ENCODE assay signal across 12 mouse cellular contexts in genomic region chr4:144957186-144957585, GRCm38 (mm10).
DNase-seq lines count a peak whose midpoint lies in the region; ATAC-seq and TF ChIP-seq lines count a peak whose summit lies in the region.
"Had no signal": no experiment of that assay in that cellular context is flagged by ENCODE, and none has a peak within 500 bp of the region (broad histone marks: within the 10 kb centered on the region; RNA-seq: fewer than 3 reads in every experiment).

No protein-coding gene starts in this region.

- H3K79me2 ChIP-seq in C2C12 (ENCODE audit: control insufficient read depth, insufficient read depth), result no peaks in the 10 kb centered on the region

- no peaks in the 10 kb centered on the region for H3K9me3 ChIP-seq in forebrain, embryonic 15.5 days
- H3K9me3 ChIP-seq: embryonic facial prominence, embryonic 13.5 days; limb, embryonic 10.5 days; midbrain, embryonic 15.5 days had no signal

- no peaks in the 10 kb centered on the region for H3K79me3 ChIP-seq in C2C12 (ENCODE audit: low read depth)

- no peak overlapping the region for H3K9ac ChIP-seq in forebrain, embryonic 15.5 days (replicated peaks)
- H3K9ac ChIP-seq: embryonic facial prominence, embryonic 13.5 days; midbrain, embryonic 15.5 days had no signal

- H3K27me3 ChIP-seq in C2C12 (ENCODE audit: control insufficient read depth, insufficient read depth, insufficient read length), result no peaks in the 10 kb centered on the region
- no peaks in the 10 kb centered on the region for H3K27me3 ChIP-seq in forebrain, embryonic 15.5 days
- H3K27me3 ChIP-seq: embryonic facial prominence, embryonic 13.5 days; midbrain, embryonic 15.5 days had no signal

- no peak for TF ChIP-seq POLR2A in lung, adult 2 months (IDR thresholded peaks at IDR 0.05; ENCODE audit: borderline replicate concordance, extremely low read depth, low read depth, low read length)

- no peak overlapping the region for H3ac ChIP-seq in C2C12 (ENCODE audit: control insufficient read depth, insufficient read length, low read depth)

- no peak for ATAC-seq in forebrain, embryonic 15.5 days (replicated peaks)
- ATAC-seq: hindbrain, embryonic 16.5 days; midbrain, embryonic 15.5 days had no signal

- no peak overlapping the region for H3K4me2 ChIP-seq in forebrain, embryonic 15.5 days (replicated peaks)
- H3K4me2 ChIP-seq: embryonic facial prominence, embryonic 13.5 days; midbrain, embryonic 15.5 days had no signal

- no peak for TF ChIP-seq CTCF in C2C12 (IDR thresholded peaks at IDR 0.05; ENCODE audit: control insufficient read depth, insufficient read depth, insufficient read length)
- TF ChIP-seq CTCF in lung, adult 2 months (IDR thresholded peaks at IDR 0.05; ENCODE audit: insufficient read depth, low read length), result no peak

- H3K4me1 ChIP-seq in lung, adult 2 months (ENCODE audit: control insufficient read depth, insufficient read depth, low read length), result peaks cover 17% of the 10 kb centered on the region
- no peaks in the 10 kb centered on the region for H3K4me1 ChIP-seq in forebrain, embryonic 15.5 days
- H3K4me1 ChIP-seq: limb, embryonic 10.5 days; midbrain, embryonic 15.5 days had no signal

- WGBS in lung, adult 2 months, result 47% methylated on average over 4 of the region's 4 CpGs
- WGBS in forebrain, embryonic 15.5 days, result 76% methylated on average over 4 of the region's 4 CpGs

- no peak overlapping the region for H3K4me3 ChIP-seq in C2C12 (ENCODE audit: insufficient read depth, poor library complexity, severe bottlenecking)
- no peak overlapping the region for H3K4me3 ChIP-seq in lung, adult 2 months (replicated peaks; ENCODE audit: extremely low read depth, low read depth, low read length)
- no peak overlapping the region for H3K4me3 ChIP-seq in forebrain, embryonic 15.5 days
- H3K4me3 ChIP-seq: embryonic facial prominence, embryonic 13.5 days; limb, embryonic 10.5 days; midbrain, embryonic 15.5 days had no signal

- H3K36me3 ChIP-seq in C2C12 (ENCODE audit: control insufficient read depth, insufficient read depth), result no peaks in the 10 kb centered on the region
- H3K36me3 ChIP-seq in forebrain, embryonic 15.5 days, result no peaks in the 10 kb centered on the region
- H3K36me3 ChIP-seq: embryonic facial prominence, embryonic 13.5 days; limb, embryonic 10.5 days; midbrain, embryonic 15.5 days had no signal

- DNase-seq in Muller cell, postnatal 12 days (ENCODE audit: inconsistent ontology term), result peak; percentile 68
- DNase-seq in kidney, adult 9 months, result peak; percentile 95
- DNase-seq in lung, adult 2 months, result peak; percentile 69
- no peak for DNase-seq in embryo, embryonic 10 days (ENCODE audit: low spot score)
- no peak for DNase-seq in right cerebral cortex, postnatal 4 days
- DNase-seq: thymus, postnatal 14 days had no signal

- H3K27ac ChIP-seq in forebrain, embryonic 15.5 days (replicated peaks), result no peak overlapping the region
- H3K27ac ChIP-seq: embryonic facial prominence, embryonic 13.5 days; limb, embryonic 10.5 days; midbrain, embryonic 15.5 days had no signal

TF ChIP-seq in C2C12, 6 proteins besides CTCF, POLR2A, EP300 and RAD21:
- TF ChIP-seq CEBPB (IDR thresholded peaks at IDR 0.05; ENCODE audit: low read depth) (peak; percentile 20), USF1 (IDR thresholded peaks at IDR 0.05; ENCODE audit: low read depth) (no peak)

Comparison
In these comparisons a context has a peak if more than half of its experiments do, and no peak if none do; other contexts are left out.
1. DNase-seq: peak in Muller cell, postnatal 12 days (single experiment), kidney, adult 9 months (single experiment) and lung, adult 2 months (single experiment); none in embryo, embryonic 10 days (single experiment) and right cerebral cortex, postnatal 4 days (single experiment).